Mouse (Mus musculus) megakaryocyte, embryonic 14.5 days (primary cell): ENCODE measurements around the gene Gm21992.

Experiments
- FLI1 ChIP-seq: IDR thresholded peaks from 2 replicates; pipeline ENCODE4 v1.6.1; 2012; ENCODE audit warnings: low read length, inconsistent platforms, mixed read lengths
- GATA1 ChIP-seq: IDR thresholded peaks from 3 replicates; pipeline ENCODE4 v1.6.1; 2012; ENCODE audit warnings: mixed read lengths, low read length, inconsistent platforms, borderline replicate concordance

GRCm38 (mm10) chr19:4836096-4836495, 24.7 kb upstream of the Gm21992 start:
- TF ChIP-seq GATA1: no peak
- no peak for TF ChIP-seq FLI1
